In the genomic region with DNA sequence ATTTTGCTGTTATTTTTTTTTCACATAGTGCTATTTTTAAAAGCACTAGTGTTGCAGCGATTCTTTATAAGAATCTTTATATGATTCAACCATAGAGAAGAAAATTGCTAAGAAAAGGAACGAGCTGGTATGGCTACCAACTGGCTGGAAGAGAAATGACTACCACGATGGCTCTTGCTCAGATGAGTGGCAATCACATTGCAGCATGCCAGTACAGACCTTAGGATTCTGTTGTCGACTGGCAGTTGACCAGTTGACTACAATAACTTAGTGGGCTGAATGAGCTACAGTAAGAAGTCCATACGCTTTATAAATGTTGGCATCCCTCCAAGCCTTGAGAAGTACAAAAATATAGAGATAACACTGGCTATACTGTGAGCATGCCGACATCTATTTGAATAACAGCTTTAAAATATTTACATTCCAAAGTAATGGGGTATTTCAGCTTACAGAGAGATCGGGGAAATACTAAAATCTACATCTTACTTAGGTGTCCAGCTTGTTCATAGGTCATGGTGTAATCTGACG, we compare ENCODE assay signal across 21 mouse cellular contexts. TPM values are rescaled to one million over a fixed set of nuclear protein-coding genes. Genes with fewer than 3 reads are reported as not detected.
DNase-seq lines count a peak whose midpoint lies in the region; ATAC-seq and TF ChIP-seq lines count a peak whose summit lies in the region.
"Had no signal": no experiment of that assay in that cellular context is flagged by ENCODE, and none has a peak within 500 bp of the region (broad histone marks: within the 10 kb centered on the region; RNA-seq: fewer than 3 reads in every experiment).

No protein-coding gene starts in this region.

- peaks cover 7% of the 10 kb centered on the region; the same call in 1 of the 2 replicates for H3K4me1 ChIP-seq in forebrain, postnatal 0 days (ENCODE audit: insufficient read depth)
- H3K4me1 ChIP-seq in forebrain, embryonic 14.5 days (ENCODE audit: control insufficient read depth, insufficient read depth, low read length), result peaks cover 9% of the 10 kb centered on the region

- no peak overlapping the region for H3K27ac ChIP-seq in forebrain, postnatal 0 days (ENCODE audit: low read depth, low read length)
- no peak overlapping the region for H3K27ac ChIP-seq in forebrain, embryonic 14.5 days (ENCODE audit: low read depth, low read length)
- H3K27ac ChIP-seq: forebrain, embryonic 13.5 days; hindbrain, embryonic 12.5 days had no signal

- intact Hi-C loops in left cerebral cortex, postnatal 25 days (cut with DNase I), result loop anchor here (5.0 kb wide), 1 partner anchor 80 kb away; no protein-coding TSS in a partner anchor
- intact Hi-C loops in gastrocnemius, postnatal 36 days (cut with DNase I), result no loop called here

- DNase-seq in forebrain, postnatal 0 days, result peak; percentile 48
- no peak for DNase-seq in forebrain, embryonic 14.5 days (ENCODE audit: low spot score)
- DNase-seq in left cerebral cortex, postnatal 25 days (ENCODE audit: low spot score in 2 of 2), result peak; percentile 25 to 53
- no peak for DNase-seq in left cerebral cortex, adult 11 months (ENCODE audit: low spot score)
- peak; percentile 24 to 42 for DNase-seq in right cerebral cortex, postnatal 10 days (ENCODE audit: low spot score in 2 of 2)
- DNase-seq in right cerebral cortex, adult 2 months (ENCODE audit: low spot score in 2 of 2), result no peak
- peak; percentile 44 for DNase-seq in adipocyte (ENCODE audit: low spot score)
- no peak for DNase-seq in gastrocnemius, postnatal 36 days
- DNase-seq: adrenal gland, adult 8-10 months; adrenal gland, postnatal 36 days; cerebellum, adult 8-10 months; cerebellum, postnatal 25 days; heart, adult 18-20 months; heart, postnatal 10 days; heart, postnatal 4 days had no signal

- no peak overlapping the region for H3K4me3 ChIP-seq in forebrain, postnatal 0 days (ENCODE audit: low read depth, low read length)
- no peak overlapping the region for H3K4me3 ChIP-seq in forebrain, embryonic 14.5 days (ENCODE audit: low read depth, low read length)
- H3K4me3 ChIP-seq: embryonic facial prominence, embryonic 13.5 days; forebrain, embryonic 13.5 days; heart, embryonic 10.5 days; hindbrain, embryonic 12.5 days had no signal

- TF ChIP-seq CTCF in forebrain, postnatal 0 days (IDR thresholded peaks at IDR 0.05; ENCODE audit: low read depth), result no peak

- no peaks in the 10 kb centered on the region for H3K27me3 ChIP-seq in forebrain, postnatal 0 days (ENCODE audit: insufficient read depth, low read length)
- no peaks in the 10 kb centered on the region for H3K27me3 ChIP-seq in forebrain, embryonic 14.5 days (replicated peaks; ENCODE audit: control insufficient read depth, insufficient read depth, low read length)
- H3K27me3 ChIP-seq: CH12.LX; embryonic facial prominence, embryonic 13.5 days; forebrain, embryonic 13.5 days; hindbrain, embryonic 12.5 days had no signal

- WGBS in forebrain, postnatal 0 days, result 63% methylated on average over 8 of the region's 8 CpGs
- WGBS in forebrain, embryonic 14.5 days, result 72% methylated on average over 8 of the region's 8 CpGs

- no peak overlapping the region for H3K4me2 ChIP-seq in forebrain, postnatal 0 days (ENCODE audit: low read depth)
- H3K4me2 ChIP-seq in forebrain, embryonic 14.5 days (ENCODE audit: low read length), result no peak overlapping the region
- H3K4me2 ChIP-seq: embryonic facial prominence, embryonic 13.5 days; forebrain, embryonic 13.5 days; hindbrain, embryonic 12.5 days had no signal

- no peaks in the 10 kb centered on the region for H3K9me3 ChIP-seq in forebrain, postnatal 0 days (ENCODE audit: low read length)
- H3K9me3 ChIP-seq in forebrain, embryonic 14.5 days (replicated peaks; ENCODE audit: control insufficient read depth, low read length), result no peaks in the 10 kb centered on the region
- H3K9me3 ChIP-seq: embryonic facial prominence, embryonic 13.5 days; forebrain, embryonic 13.5 days; heart, embryonic 10.5 days; hindbrain, embryonic 12.5 days had no signal

- H3K36me3 ChIP-seq in forebrain, postnatal 0 days (ENCODE audit: insufficient read depth), result no peaks in the 10 kb centered on the region
- H3K36me3 ChIP-seq in forebrain, embryonic 14.5 days (ENCODE audit: control insufficient read depth, insufficient read depth, low read length), result no peaks in the 10 kb centered on the region
- H3K36me3 ChIP-seq: embryonic facial prominence, embryonic 13.5 days; heart, embryonic 10.5 days; hindbrain, embryonic 12.5 days had no signal

- ATAC-seq in forebrain, postnatal 0 days, result no peak
- ATAC-seq in forebrain, embryonic 14.5 days, result no peak
- ATAC-seq: forebrain, embryonic 13.5 days; hindbrain, embryonic 16.5 days had no signal

- H3K9ac ChIP-seq in forebrain, postnatal 0 days, result no peak overlapping the region
- H3K9ac ChIP-seq in forebrain, embryonic 14.5 days (ENCODE audit: low read length), result no peak overlapping the region
- H3K9ac ChIP-seq: embryonic facial prominence, embryonic 13.5 days; forebrain, embryonic 13.5 days; hindbrain, embryonic 12.5 days had no signal

RNA-seq across cellular contexts. Expression of a gene that starts 36.3 kb away (rescaled TPM):
- 244 and 245 TPM in 2 replicates for total RNA-seq in forebrain, postnatal 0 days (2014; rRNA removed)
- polyA plus RNA-seq in forebrain, postnatal 0 days (2015; fragmentation: Nextera tagmentation; extraction: Ambion mirVana), result 171 and 278 TPM in 2 replicates
- 53.5 and 85.8 TPM in 2 replicates for polyA plus RNA-seq in forebrain, embryonic 14.5 days (2014; fragmentation: Nextera tagmentation; extraction: Ambion mirVana)
- total RNA-seq in left cerebral cortex, postnatal 25 days (2021), result 1,000 to 10,000 TPM; 2,524 to 2,644 TPM
- total RNA-seq in gastrocnemius, postnatal 36 days (2021), result not detected
- total RNA-seq: CH12.LX had no signal

Comparison
In these comparisons a context has a peak if more than half of its experiments do, and no peak if none do; other contexts are left out.
1. DNase-seq: peak in forebrain, postnatal 0 days (single experiment), left cerebral cortex, postnatal 25 days (2 of 2), right cerebral cortex, postnatal 10 days (2 of 2) and adipocyte (single experiment); none in forebrain, embryonic 14.5 days (single experiment), left cerebral cortex, adult 11 months (single experiment), right cerebral cortex, adult 2 months (0 of 2) and gastrocnemius, postnatal 36 days (0 of 2).
2. RNA of a gene that starts 36.3 kb away (total RNA-seq): 2,524 to 2,644 TPM in left cerebral cortex, postnatal 25 days and 244 to 245 TPM in forebrain, postnatal 0 days; not detected in gastrocnemius, postnatal 36 days; every median in the first group is over 100 times any median in the second.